Mouse (Mus musculus): ENCODE results near the gene Eif2ak4.

The Eif2ak4 gene

DNA sequence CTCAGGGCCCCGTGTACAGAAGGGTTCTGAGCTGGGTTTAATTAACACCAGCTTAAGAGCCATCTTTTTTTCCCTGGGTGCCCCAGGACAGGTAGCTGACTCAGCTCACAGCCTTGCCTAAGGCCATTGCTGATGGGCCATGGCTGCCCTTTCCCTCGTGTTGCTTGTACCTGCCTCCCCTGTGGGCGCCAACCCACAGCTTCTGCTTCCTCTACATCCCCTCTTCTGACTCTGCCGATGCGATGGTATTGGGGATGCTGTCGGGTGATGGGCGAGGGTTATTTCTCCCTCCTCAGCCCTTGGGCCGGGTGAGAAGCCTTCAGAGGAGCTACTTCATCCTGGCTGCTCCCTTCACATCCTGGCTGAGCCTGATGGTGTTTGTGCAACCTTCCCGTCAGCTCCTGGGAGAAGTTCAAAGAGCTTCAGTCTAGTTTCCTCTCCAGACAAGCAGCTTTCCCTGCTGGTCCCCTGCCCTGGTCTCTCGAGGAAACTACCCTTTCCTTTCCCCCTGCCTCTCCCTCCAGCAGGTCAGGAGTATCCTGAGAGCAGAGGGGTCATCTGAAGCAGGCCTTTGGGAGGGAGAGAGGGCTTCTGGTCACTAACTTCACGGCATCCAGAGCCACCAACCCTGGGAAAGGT, 123.5 kb downstream of the Eif2ak4 start:
- DNase-seq, result no peak

DNA sequence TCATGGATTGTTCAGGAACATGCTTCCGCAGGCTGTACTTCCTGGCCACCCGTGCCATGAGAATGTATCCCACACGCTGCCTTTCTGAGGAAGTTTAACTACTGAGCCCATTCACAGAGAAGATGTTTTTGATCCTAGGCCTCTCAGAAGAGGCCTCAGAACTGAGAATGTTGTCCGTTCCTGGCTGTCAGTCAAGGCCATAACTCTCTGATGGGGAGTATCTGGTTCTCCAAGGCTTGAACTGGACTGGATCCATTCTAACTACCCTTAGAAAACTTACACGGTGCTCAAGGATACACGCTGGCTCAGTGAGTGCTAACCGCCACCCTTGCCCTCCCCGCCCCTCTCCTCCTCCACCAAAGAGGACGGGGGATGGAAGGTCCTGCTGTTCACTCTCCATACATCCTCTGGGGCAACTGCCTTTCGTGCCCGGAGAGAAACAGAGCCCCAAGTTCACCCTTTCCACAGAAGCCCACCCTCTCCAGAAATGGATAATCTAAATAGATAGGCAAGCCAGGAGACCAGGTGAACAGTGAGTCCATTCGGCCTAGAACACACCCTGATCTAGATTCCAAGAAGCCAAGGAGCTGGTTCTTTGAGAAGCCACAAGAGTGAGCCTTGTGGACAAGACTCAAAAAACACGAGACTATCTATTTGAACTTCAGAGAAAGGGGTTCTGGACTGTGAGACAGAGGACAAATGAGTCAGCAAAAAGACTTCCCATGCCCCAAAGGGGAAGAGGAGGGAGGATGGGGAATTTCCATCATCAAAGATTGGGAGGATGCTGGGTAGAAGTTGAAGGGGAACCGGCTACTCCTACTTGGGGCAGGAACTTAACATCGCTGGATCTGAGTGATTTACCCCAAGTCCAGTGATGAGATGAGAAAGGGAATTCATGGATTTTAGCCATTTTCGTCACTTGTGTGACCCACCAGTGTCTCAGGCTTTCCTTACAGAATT, 124.3 kb downstream of the Eif2ak4 start:
- no peak for DNase-seq

DNA sequence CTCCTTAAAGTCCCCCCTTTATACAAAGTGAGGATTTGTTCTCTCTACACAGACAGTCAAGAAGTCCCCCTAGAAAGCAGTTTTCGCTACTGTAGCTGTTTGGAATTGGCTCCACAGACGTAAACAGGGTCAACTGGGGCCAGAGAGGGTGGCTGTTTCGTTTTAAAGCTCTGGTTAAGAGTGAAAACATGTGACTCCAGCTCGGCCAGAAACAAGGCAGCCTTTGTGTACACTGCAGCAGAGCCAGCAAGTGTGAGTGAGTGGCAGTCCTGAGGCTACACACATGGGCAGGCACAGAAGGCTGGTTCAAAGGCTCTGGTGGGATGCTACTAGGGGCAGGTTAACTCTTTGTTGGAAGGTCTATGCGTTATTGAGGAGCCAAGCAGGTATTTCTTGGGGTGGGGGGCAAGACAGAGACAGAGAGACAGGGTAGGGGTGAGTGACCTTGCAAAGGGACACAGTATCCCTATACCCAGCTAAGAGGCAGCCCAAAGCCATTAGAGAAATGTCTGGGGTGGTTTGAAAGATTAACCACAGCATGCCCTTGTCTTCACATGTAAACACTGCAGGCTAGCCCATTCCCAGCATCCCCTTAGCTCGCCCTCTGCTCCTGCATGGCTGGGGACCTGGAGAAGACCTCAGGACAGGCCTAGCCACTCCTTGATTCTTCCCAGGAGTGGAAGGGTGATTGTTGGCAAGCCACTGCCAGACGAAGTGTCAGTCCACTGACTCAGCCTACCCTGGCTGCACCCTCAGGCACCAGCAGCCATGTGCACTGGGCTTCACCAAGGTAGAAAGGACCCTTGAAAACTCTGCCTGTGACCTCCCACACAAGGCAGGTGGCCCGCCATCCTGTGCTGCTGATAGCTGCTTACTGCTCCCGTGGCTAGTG, 131.9 kb downstream of the Eif2ak4 start:
- no peak for DNase-seq

- no peak for DNase-seq
These were observed 133.8 kb downstream of the Eif2ak4 start for GRCm38 (mm10) chr2:118522265-118522664.

DNA sequence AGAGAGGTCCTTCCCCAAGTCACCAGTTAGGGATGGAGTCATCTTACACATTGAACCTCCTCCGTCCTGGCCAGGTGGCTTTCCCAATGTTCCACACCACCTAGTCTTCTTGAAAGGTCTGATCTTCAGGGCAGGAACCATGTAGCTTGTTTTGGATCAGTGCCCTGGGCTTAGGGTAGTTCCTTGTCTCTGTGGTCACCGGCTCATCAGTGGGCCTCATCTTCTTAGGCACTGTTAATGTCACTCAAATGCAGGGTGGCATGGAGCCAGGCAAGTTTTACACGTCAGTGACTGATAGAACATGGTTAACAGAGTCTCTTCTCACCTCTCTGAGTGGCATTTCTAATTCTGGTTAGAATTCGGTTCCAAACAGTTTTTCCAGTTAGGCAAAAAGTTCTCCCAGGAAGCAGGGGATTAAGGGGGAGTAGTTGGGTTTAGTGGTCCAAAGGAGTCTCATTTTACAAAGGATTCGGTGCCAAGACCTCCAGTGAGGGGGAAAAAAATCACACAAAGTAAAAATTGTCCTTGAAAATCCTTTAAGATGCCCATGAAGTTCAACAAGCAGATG, 134.8 kb downstream of the Eif2ak4 start:
- no peak for DNase-seq

- DNase-seq, result no peak
These were observed 136.4 kb downstream of the Eif2ak4 start for GRCm38 (mm10) chr2:118524811-118525210.
